Mouse (Mus musculus) liver, embryonic 14.5 days (tissue): ENCODE data around the gene Pde4d. TPM values are rescaled to one million over a fixed set of nuclear protein-coding genes. Genes with fewer than 3 reads are reported as not detected.
A peak's percentile ranks its signal among the peaks of the same experiment; 100 is the strongest.

Experiments used
- ATAC-seq: fragments of 200-750 bp; cut with Nextera tagmentation; 2 replicates; pipeline ENCODE4 v1.8.0; 2017; ENCODE audit warnings: moderate number of reproducible peaks, mild to moderate bottlenecking, moderate library complexity; ENCODE audit not compliant: insufficient read depth
- DNase-seq, 3 experiments: peaks; one replicate each; pipeline ENCODE4 v3.0.0-alpha.2; 2012 to 2013; ENCODE audit warnings: low read depth in 3 of 3, low spot score in 3 of 3
- H3K27ac ChIP-seq: fragments of 300-500 bp; sonication (generic); 2 replicates; pipeline ENCODE4 v1.5.1; 2014; ENCODE audit warnings: moderate library complexity, mild to moderate bottlenecking, control low read depth, inconsistent platforms
- H3K27me3 ChIP-seq: fragments of 300-500 bp; sonication (generic); 2 replicates; pipeline ENCODE4 v1.6.1; 2014; ENCODE audit warnings: mild to moderate bottlenecking, low read length, moderate library complexity; ENCODE audit not compliant: control insufficient read depth, insufficient read depth
- H3K36me3 ChIP-seq: fragments of 300-500 bp; sonication (generic); replicated peaks from 2 replicates; pipeline ENCODE4 v1.6.1; 2014; ENCODE audit warnings: low read depth; ENCODE audit not compliant: control insufficient read depth, insufficient read depth
- H3K4me1 ChIP-seq, 2 experiments: fragments of 200-500 bp in 1 of 2; fragments of 300-500 bp in 1 of 2; sonication (generic) in 1 of 2; replicated peaks; 2 replicates each; pipeline ENCODE4 v1.6.1; 2012 to 2014; ENCODE audit warnings: antibody characterized with exemption in 1 of 2, inconsistent platforms in 1 of 2, low read length in 1 of 2; ENCODE audit not compliant: control insufficient read depth in 2 of 2, insufficient read depth in 2 of 2
- H3K4me2 ChIP-seq: fragments of 300-500 bp; sonication (generic); 2 replicates; pipeline ENCODE4 v1.6.1; 2014; ENCODE audit warnings: low read depth, mild to moderate bottlenecking, control low read depth, moderate library complexity
- H3K4me3 ChIP-seq, 2 experiments: fragments of 200-500 bp in 1 of 2; fragments of 300-500 bp in 1 of 2; sonication (generic) in 1 of 2; 2 replicates each; pipeline ENCODE4 v1.5.1; 2012 to 2014; ENCODE audit warnings: low read depth in 2 of 2, low read length in 2 of 2, mild to moderate bottlenecking in 2 of 2, control low read depth in 1 of 2, inconsistent platforms in 1 of 2, moderate library complexity in 1 of 2; ENCODE audit not compliant: insufficient read depth in 1 of 2
- H3K9ac ChIP-seq: fragments of 300-500 bp; sonication (generic); replicated peaks from 2 replicates; pipeline ENCODE4 v1.6.1; 2014; ENCODE audit warnings: mild to moderate bottlenecking, control low read depth, moderate library complexity
- H3K9me3 ChIP-seq: fragments of 300-500 bp; sonication (generic); 2 replicates; pipeline ENCODE4 v1.6.1; 2016; ENCODE audit warnings: low read length, mixed read lengths; ENCODE audit not compliant: control insufficient read depth
- CTCF ChIP-seq: IDR thresholded peaks from 2 replicates; pipeline ENCODE4 v1.5.1; 2016; ENCODE audit warnings: antibody characterized with exemption, low read depth, control low read depth
- EP300 ChIP-seq: IDR thresholded peaks from 2 replicates; pipeline ENCODE4 v1.6.1; 2016; ENCODE audit warnings: antibody characterized with exemption, low read depth
- WGBS: fragments of 180-500 bp; shearing (Covaris S2); extraction: QIAGEN DNeasy Blood & Tissue Kit; methylation state at CpG from one replicate; pipeline ENCODE4 v1.1.7; 2014; ENCODE audit not compliant: insufficient replicate concordance; 5-methylcytosine and 5-hydroxymethylcytosine counted together
- polyA plus RNA-seq, 2 experiments: library from polyadenylated mRNA; depleted of rRNA in 1 of 2; stranded (reverse) in 1 of 2; unstranded in 1 of 2; fragments of >200 nt; fragmentation: Nextera tagmentation in 1 of 2; extraction: Ambion mirVana in 1 of 2; gene quantifications; 2 replicates each; pipeline versions ENCODE4 v1.2.1 to v1.2.3; 2012 to 2014

The Pde4d gene
- polyA plus RNA-seq, 2 experiments = 4.9 to 8.6 TPM

DNA sequence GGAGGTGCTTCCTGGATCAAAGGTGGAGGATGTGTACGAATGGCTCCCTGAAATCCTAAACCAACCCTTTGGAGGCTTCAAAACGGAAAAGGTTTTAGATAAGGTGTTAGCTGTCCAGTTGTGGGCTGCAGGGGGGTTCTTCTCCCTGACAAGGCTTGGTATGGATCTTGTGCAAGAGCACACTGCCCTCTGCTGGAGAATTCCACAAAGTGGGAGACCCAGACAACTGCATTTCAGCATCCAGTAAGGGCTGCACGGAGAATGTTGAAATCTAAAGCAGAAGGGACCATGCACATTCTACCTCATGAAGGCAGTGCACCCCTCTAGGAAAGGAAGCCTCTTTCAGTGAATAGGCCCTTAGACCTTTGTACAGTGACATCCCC, 1160.0 kb downstream of the Pde4d start:
- ATAC-seq (no peak), DNase-seq (peak in 2 of 3 experiments; percentile 24 to 33)
- no peak overlapping the region for H3K27ac ChIP-seq

DNA sequence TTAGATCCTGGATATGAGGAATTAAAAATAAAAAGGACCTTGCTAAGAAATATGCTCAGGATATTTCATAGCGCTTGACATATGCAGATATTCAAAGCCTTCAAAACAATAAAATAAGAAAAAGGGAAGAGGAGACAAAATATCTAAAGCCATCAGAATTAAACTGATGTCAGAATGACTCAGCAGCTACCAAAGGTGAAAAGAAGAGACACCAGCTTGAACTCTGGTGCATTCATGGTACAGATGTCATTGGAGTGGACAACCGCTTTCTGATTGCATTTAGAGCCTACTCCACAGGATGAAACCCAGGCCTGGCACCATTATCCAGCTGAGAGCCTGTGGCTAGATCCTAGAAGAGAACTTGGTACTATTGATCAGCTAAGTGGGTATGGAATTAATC, 1161.0 kb downstream of the Pde4d start:
- Histone ChIP-seq H3K36me3 (no peaks in the 10 kb centered on the region), H3K27ac (no peak overlapping the region), H3K27me3 (no peaks in the 10 kb centered on the region), H3K9ac (no peak overlapping the region), H3K4me2 (no peak overlapping the region), H3K4me1 (peaks cover 0 to 6% of the 10 kb centered on the region in 2 experiments; a peak in 2 of 4 replicates), H3K9me3 (no peaks in the 10 kb centered on the region), H3K4me3 (no peak overlapping the region)
- WGBS = 74% methylated on average over 2 of the region's 2 CpGs
- DNase-seq (no peak), ATAC-seq (no peak)
- TF ChIP-seq EP300 = no peak
- no peak for TF ChIP-seq CTCF

More for the DNA sequence above, 1160.0 kb downstream of the Pde4d start:
- Histone ChIP-seq H3K4me1 (peaks cover 0 to 2% of the 10 kb centered on the region in 2 experiments; a peak in 1 of 4 replicates), H3K4me2 (no peak overlapping the region), H3K9ac (no peak overlapping the region), H3K4me3 (no peak overlapping the region), H3K27me3 (no peaks in the 10 kb centered on the region), H3K9me3 (no peaks in the 10 kb centered on the region), H3K36me3 (no peaks in the 10 kb centered on the region)
- TF ChIP-seq CTCF (peak; percentile 84), EP300 (no peak)
- WGBS = 6% methylated on average over 3 of the region's 3 CpGs

DNA sequence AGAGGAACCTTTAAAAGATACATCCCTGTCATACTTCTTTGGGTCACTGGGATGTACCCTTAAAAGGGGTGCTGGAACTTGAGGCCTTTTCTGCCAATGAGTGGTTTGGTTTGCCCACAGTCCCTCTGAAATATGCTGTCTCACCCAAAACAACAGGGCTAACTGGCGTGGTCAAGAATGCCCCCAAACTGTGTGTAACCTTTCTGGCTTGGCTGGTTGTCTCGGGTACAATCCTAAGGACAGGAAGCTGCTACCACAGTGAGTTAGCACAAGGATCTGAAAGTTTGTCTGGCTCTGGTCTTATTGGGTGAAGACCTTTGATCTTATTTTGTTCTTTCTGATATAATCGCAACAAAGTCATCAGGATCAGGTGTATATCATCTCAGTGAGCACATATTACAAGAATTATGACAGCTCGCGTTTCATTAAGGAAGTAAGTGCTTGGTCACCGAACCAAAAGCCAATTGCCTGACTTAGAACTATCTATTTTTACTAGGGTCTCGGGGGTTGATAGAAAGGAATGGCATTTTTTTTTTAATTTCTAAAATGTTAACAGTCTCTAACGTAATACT, 1165.6 kb downstream of the Pde4d start:
- no peak for DNase-seq
- peaks cover 0 to 9% of the 10 kb centered on the region in 2 experiments; a peak in 2 of 4 replicates for H3K4me1 ChIP-seq
- no peaks in the 10 kb centered on the region for H3K27me3 ChIP-seq
- no peak overlapping the region for H3K27ac ChIP-seq
- no peak overlapping the region for H3K9ac ChIP-seq
- no peaks in the 10 kb centered on the region for H3K36me3 ChIP-seq
- no peak overlapping the region for H3K4me3 ChIP-seq
- no peaks in the 10 kb centered on the region for H3K9me3 ChIP-seq
- ATAC-seq = no peak; the same call in 1 of the 2 replicates
- peak overlapping the region; percentile 31 for H3K4me2 ChIP-seq
- WGBS = 17% methylated on average over 8 of the region's 8 CpGs
- no peak for TF ChIP-seq EP300
- TF ChIP-seq CTCF = no peak

DNA sequence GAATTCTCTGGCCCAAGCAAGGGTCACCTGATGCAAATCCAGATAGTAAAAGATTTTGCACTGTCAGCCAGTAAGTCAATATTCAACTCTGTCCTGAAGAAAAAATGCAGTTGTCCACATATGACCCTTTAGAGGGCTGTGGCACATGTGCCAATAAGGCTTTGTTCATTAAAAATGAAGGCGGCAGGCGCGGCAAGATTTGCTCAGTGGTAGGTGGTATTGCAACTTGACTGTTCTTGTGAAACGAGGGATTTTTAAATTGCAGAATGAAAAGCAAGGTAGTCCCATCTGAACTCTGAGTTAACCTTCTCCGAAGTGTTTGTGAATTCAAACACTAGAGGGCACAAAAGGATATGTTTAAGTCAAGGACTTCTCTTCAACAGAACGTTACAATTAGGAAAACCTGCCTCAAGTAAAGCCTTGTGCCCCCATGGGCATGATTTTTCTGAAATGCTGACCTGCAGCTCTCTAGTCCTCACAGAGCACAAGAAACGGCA, 1166.1 kb downstream of the Pde4d start:
- TF ChIP-seq EP300 (no peak), CTCF (peak; percentile 54)
- Histone ChIP-seq H3K9me3 (no peaks in the 10 kb centered on the region), H3K4me1 (peaks cover 0 to 9% of the 10 kb centered on the region in 2 experiments; a peak in 2 of 4 replicates), H3K27me3 (no peaks in the 10 kb centered on the region), H3K9ac (no peak overlapping the region), H3K4me3 (peak overlapping the region in 1 of 2 experiments; percentile 27; a peak in 1 of 4 replicates), H3K36me3 (no peaks in the 10 kb centered on the region), H3K4me2 (peak overlapping the region; percentile 31), H3K27ac (no peak overlapping the region)
- ATAC-seq (peak; percentile 38; the same call in 1 of the 2 replicates), DNase-seq (peak; percentile 35 to 50 (median 44))
- WGBS = 9% methylated on average over 7 of the region's 7 CpGs

DNA sequence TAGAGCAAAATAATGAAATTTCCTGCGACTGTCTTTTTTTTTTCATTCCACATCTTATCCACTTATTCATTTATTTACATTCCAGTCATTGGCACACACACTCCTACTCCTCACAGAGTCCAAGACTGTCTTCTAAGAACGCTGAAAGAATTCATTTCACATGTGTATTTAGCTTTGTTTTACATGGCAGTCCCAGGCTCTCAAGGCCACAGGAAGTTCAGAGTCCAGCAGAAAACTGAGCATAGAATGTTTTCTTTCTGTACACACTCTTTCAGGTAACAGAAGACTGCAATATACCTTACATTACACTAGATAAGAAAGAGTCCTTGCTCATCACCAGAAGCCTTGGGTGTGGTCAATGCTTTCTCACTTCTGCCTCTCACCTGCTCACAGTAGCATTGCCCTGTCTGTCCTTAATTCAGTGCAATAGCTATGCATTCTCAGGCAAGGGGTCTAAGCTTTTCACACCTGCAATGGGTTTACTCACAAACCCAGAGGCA, 1169.5 kb downstream of the Pde4d start:
- ATAC-seq = no peak
- no peak for DNase-seq
- Histone ChIP-seq H3K36me3 (no peaks in the 10 kb centered on the region), H3K4me1 (peaks cover 0 to 11% of the 10 kb centered on the region in 2 experiments; a peak in 2 of 4 replicates), H3K9ac (no peak overlapping the region), H3K4me3 (no peak overlapping the region), H3K9me3 (no peaks in the 10 kb centered on the region), H3K27ac (no peak overlapping the region), H3K4me2 (no peak overlapping the region), H3K27me3 (no peaks in the 10 kb centered on the region)
- no peak for TF ChIP-seq CTCF
- TF ChIP-seq EP300 = no peak
- WGBS = 66% methylated on average over 2 of the region's 2 CpGs
